Mouse (Mus musculus): Measurements from ENCODE around the gene Ankrd55.
"Not testable (repeated sequence)": the region's sequence is repeated elsewhere in the genome, so short reads cannot be mapped to it uniquely, and the experiment has no call there.

The Ankrd55 gene

DNA sequence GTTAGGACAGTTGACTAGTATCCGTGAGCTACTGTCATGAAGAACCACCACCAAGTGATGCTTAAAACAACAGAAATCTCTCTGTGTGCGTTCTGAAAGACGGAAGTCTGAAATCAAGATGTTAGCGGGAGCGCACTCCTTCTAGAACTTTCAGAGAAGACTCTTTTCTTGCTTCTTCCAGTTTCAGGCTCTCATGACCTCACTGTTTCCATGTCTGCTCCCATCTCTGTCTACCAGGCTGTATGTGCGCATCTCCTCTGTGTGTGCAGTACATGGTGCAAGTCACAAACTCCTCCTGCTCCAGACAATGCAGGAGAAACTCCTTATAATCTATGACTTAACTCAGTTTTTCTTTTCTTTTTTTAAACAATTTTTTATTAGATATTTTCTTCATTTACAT is 4.8 kb downstream of the Ankrd55 start:
- DNase-seq (ENCODE audit: low spot score in 2 of 2): no peak

DNA sequence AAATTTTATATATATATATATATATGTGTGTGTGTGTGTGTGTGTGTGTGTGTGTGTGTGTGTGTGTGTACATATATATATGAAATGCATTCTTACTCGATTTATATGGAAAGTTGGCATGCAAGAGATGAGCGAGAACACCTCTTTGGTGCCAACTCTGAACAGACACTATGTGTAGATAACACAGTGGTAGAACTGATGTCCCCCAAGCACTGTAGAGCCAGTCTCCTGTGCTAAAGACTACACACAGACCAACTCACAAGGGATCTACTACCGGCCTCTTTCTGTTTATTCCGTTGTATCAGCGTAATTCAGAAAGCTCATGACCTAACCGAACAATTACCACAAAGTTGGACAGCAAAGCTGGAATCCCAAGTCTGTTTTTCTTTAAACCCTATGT is 6.2 kb downstream of the Ankrd55 start:
- DNase-seq (ENCODE audit: low spot score in 2 of 2): no peak

DNA sequence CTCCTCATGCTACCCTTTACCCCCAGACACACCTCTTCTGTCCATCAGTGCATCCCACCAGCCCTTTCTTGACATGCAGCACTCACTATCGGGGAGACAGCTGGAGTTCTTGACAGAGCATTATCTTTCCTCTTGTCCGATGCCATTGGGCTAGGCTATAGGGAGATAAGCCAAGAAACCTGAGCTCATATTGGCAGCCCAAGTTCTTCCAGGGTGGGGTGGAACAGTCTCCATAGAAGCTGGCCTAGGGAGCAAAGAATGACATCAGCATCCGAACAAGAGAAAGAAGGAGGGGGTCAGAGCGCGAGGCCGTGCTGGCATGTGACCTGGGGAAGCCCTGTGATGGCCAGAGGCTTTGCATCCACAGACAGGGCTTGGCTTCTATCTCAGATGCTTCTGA is 9.5 kb downstream of the Ankrd55 start:
- no peak for DNase-seq (ENCODE audit: low spot score in 2 of 2)

DNA sequence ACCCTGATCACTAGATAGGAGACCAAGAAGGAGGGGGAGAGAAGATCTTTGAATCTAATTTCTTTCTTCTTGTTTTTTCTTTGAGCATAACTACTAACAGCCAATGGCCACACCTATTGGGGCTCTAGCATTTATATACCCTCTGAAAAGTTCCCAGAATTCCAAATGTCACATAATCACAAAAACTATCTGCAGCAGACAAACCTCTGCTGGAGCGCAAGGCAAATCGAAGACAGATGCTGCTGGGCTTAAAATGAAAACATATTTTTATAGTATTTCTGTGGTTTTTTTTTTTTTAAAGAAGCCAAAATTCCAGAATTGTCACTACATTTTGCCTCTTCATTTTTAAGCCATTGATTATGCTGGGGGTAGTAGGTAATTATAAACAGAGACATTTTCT is 15.2 kb downstream of the Ankrd55 start:
- DNase-seq (ENCODE audit: low spot score in 2 of 2): no peak

GRCm38 (mm10) chr13:112308672-112309071 is 20.4 kb downstream of the Ankrd55 start:
- peak in 1 of 2 experiments; percentile 38 for DNase-seq (ENCODE audit: low spot score in 2 of 2)

DNA sequence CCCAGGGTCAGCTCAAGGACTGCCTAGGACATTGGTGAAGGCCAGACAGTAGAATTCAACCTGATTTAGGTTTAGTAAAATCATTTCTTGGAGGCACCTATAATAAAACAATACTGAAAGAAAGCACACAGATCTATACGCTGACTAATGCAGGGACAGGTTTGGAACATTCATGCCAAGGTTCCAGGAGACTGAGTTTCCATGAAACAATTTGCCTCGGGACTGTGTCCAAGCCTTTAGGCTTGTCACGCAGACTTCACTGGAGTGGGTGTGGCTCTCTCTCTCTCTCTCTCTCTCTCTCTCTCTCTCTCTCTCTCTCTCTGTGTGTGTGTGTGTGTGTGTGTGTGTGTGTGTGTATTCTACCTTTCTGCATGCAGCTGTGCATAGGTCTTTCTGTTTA is 23.4 kb downstream of the Ankrd55 start:
- not testable (repeated sequence) for DNase-seq (ENCODE audit: low spot score in 2 of 2)

DNA sequence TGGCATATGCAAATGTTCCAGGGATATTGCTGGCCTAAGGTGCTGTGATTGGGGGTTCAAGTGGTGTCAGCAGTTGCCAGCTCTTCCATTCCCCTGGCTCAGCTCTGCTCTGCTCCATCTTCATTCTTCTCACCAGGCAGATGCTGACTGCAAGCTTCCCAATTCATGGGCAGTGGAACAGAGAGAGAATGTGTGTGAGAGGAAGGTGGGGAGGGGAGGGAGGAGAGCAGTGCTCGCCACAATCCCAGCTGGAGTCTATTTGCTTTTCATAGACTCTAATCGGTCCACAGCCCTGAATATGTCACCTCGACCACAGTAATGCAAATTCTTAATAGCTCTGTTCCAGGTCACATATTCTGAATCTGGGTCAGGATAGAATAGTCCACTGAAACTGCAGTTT is 27.2 kb downstream of the Ankrd55 start:
- DNase-seq (ENCODE audit: low spot score in 2 of 2): no peak

DNA sequence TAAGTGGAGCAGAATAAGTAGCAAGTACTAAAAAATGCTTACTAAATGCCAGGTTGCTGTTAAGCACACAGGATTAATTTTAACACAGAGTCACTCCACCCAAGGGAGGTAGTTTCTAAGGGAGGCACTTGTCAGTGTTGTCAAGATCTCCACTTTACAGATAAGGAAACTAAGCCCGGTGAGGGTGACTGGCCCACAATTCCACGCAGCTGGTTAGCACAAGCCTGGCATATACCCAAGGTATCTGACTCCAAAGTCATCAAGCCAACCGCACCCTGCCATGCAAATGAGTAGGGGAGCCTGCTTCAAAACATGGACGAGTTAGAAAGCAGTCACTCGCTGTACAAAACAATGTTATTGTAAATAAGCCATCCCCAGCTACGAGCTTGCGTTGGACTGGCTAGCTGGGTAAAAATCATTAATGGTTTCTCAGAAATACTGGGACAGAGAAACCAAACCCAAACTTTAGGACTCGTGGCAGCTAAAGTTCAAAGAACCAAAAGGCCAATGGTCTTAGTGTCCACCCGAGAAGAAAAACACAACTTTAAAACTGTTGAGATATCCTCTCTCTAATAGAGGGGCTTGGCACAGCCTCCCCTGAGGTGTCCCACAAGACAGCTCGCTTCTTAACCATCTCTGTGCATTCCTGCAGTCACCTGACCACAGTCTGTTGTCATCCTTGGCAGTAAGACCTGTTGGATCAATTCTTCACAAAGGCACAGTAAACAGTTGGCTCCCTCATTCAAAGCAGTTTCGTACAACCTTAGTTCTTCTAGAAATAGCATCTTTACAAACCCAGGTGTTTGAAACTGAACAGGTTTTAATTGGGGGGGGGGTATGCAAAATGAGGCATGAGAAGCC is 28.6 kb downstream of the Ankrd55 start:
- DNase-seq (ENCODE audit: low spot score in 2 of 2): no peak

DNA sequence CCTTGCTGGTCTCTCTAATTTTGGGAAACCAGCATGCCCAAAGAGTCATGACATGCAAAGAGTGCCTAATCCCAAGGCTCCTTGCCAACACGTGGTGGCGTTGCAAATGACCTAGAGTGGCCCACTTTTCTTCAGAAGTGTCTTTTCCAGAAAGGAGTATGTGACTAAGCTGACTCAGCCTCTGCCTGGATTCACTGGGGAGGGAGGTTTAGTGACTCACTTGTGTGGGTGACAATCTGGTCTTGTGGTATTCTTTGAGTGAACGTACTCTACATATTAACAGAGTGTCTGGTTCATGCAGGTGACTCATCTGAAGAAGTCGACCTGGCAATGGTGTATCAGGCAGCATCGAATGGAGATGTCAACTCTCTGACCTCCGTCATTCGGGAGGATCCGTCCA is 29.9 kb downstream of the Ankrd55 start:
- no peak for DNase-seq (ENCODE audit: low spot score in 2 of 2)

GRCm38 (mm10) chr13:112323591-112324266 is 35.5 kb downstream of the Ankrd55 start:
- DNase-seq (ENCODE audit: low spot score in 2 of 2): no peak

DNA sequence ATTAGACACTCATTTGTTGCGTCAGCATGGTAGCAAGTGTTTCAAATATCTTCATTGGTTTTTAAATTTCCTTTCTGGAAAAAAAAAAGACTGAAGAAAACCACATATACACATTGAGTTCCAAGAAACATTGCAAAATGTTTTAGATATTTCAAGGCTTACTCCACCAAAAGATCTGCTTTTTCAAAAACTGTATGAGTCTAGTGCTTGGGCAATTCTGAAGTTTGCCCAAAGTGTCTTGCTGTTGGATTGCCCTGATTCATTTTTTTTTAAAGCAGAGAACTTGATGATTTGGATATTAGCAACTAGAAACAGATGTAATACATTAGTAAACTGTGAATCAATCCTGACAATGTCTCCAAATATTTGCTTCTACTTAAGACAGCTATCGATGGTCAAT is 36.9 kb downstream of the Ankrd55 start:
- no peak for DNase-seq (ENCODE audit: low spot score in 2 of 2)

GRCm38 (mm10) chr13:112326403-112326802 is 38.2 kb downstream of the Ankrd55 start:
- no peak for DNase-seq (ENCODE audit: low spot score in 2 of 2)

- no peak for DNase-seq (ENCODE audit: low spot score in 2 of 2)
Observed at GRCm38 (mm10) chr13:112326977-112327376, 38.7 kb downstream of the Ankrd55 start.

DNA sequence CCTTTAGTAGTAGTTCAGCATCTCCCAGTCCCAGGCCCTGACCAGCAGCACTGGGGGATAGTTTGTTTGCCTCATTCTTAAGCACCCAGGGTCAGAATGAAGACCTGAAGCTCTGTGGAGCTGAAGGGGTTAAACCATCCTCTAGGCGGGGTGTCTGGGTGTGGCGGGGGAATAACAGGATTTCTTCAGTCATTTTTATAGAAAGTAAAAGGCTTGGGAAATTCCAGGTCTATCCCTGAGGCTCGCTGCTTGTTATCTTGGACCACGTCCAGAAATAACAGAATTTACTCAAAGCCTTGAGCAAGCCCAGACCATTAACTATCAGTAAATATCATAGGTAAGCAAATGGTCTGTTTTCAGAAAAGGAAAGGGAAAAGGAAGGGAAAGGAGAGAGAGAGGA is 39.3 kb downstream of the Ankrd55 start:
- no peak for DNase-seq (ENCODE audit: low spot score in 2 of 2)

DNA sequence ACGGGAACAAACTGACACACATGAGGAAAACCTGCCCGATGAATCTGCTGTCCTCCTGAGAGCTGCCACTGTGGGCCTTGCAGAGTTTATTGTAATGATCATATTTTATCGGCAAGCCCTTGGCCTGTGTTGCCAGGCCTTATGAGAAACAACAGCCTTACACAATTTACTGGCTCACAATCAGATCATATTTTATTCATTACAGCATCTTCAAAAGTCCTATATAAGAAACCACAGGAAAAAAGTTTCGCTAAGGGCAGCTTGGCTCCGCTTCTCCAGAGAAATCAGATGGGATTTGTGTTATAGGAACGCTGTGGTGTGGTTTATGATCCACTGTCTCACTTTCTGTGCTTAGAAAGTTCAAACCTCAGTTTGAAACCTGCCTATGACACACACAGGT is 42.0 kb downstream of the Ankrd55 start:
- DNase-seq (ENCODE audit: low spot score in 2 of 2): no peak

DNA sequence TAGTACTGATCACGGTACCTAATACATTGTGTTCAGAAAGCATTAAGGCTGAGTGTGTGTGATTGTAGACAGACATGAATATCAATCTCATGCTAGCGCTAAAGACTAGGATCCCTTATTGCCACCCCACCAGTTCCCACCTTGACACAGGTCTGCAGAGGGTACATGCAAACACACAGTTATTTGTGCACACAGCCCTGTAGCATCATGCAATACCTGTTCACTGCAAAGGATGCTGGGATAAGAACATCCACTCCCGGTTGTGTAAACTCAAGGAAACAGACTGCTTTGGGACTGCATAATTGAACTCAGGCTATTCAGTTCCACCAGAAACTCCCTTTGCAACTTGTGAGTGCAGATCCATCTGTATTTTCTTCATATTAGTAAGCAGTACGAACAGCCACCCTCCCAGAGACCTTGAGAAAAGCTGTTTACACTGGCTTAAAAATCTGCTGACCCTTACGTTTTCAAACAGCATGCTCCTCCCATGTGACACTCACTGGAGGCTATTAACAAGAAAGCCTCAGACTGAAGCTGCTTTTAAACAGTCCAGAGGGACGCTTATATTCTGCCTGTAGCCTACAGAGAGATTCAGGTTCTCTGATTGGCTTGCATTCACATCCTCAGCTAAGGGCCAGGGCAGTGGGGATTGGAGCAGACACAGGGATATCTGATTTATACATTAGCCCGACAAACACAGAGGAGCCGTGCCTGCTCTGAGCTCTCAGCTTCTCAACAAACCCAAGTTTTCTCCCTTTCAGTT is 42.8 kb downstream of the Ankrd55 start:
- DNase-seq (ENCODE audit: low spot score in 2 of 2): no peak

DNA sequence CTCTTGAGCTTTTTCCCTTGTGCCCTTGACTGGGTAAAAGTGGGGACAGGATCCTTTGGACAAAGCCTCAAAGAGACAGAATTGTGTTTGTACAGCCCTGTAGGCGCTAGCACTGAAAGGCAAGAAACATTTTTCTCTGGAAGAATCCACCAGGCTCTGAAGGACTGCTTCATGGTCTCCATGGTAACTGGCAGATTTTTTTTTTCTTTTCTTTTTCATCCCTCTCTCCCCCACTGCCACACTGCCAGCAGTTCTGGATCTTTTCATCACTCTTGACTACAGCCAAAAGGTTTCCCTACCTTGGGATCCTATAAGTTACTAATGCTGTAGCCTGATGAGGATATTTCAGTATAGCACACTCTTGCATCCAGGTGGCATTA is 43.4 kb downstream of the Ankrd55 start:
- no peak for DNase-seq (ENCODE audit: low spot score in 2 of 2)

GRCm38 (mm10) chr13:112335531-112335930 is 47.3 kb downstream of the Ankrd55 start:
- DNase-seq (ENCODE audit: low spot score in 2 of 2): no peak

GRCm38 (mm10) chr13:112337146-112337545 is 48.9 kb downstream of the Ankrd55 start:
- no peak for DNase-seq (ENCODE audit: low spot score in 2 of 2)

DNA sequence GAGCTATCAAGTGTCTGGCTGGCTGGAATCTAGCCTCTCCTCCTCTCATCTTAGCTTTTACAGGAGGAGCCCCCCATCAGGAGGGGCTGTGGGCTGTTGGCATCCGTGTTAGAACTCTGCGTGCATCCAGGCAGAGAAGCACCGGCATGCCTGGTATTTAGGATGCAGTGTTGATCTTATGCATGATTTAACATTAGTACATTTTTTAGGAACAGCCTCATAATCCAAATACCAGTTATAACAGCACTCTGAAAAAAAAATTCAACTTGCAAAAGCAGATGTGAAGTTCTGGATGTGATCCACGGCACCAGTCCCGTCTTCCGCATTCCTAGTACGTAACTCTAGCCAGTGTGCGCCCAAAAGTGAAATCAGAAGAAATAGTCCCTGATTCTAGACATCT is 52.0 kb downstream of the Ankrd55 start:
- DNase-seq (ENCODE audit: low spot score in 2 of 2): no peak

- DNase-seq (ENCODE audit: low spot score in 2 of 2): no peak
Observed at GRCm38 (mm10) chr13:112340761-112341160, 52.5 kb downstream of the Ankrd55 start.

- no peak for DNase-seq (ENCODE audit: low spot score in 2 of 2)
Observed at GRCm38 (mm10) chr13:112342971-112343627, 54.8 kb downstream of the Ankrd55 start.
